Mouse (Mus musculus): ENCODE results near the gene Klhdc2.

- TF ChIP-seq EP300 (IDR thresholded peaks at IDR 0.05; ENCODE audit: low read depth) (no peak), CTCF (IDR thresholded peaks at IDR 0.05; ENCODE audit: low read depth) (no peak)
These were observed 27.5 kb upstream of the Klhdc2 start for GRCm38 (mm10) chr12:69268956-69269355.
